Mouse (Mus musculus): ENCODE results near the gene Ndufaf3.

GRCm38 (mm10) chr9:108577934-108578544 lies 10.8 kb upstream of the Ndufaf3 start:
- TF ChIP-seq CTCF (IDR thresholded peaks at IDR 0.05; ENCODE audit: borderline replicate concordance, extremely low read depth, insufficient read depth, insufficient read length) = no peak
- no peak for TF ChIP-seq POLR2A (IDR thresholded peaks at IDR 0.05; ENCODE audit: borderline replicate concordance, extremely low read depth, insufficient read depth, insufficient read length, poor library complexity, severe bottlenecking)
